Mouse (Mus musculus) skeletal muscle tissue, adult 2 months (tissue): ENCODE measurements at regions not wholly inside any gene's neighbourhood (a gene's known extent, or its start where the extent isn't known, plus 50 kb on each side); places are given as distances from the start of the nearest gene placed in this dataset.

Source experiments
- DNase-seq: peaks from one replicate; pipeline ENCODE4 v3.0.0-alpha.2; 2012; ENCODE audit warnings: low read depth, low spot score

GRCm38 (mm10) chr2:168338382-168338781 lies 56.8 kb upstream of the Kcng1 start:
- no peak for DNase-seq

- peak; percentile 39 for DNase-seq
Measured at GRCm38 (mm10) chr2:168337611-168338010, 56.1 kb upstream of the Kcng1 start.

- DNase-seq, result no peak
Measured at GRCm38 (mm10) chr2:168335739-168336385, 54.3 kb upstream of the Kcng1 start.

- DNase-seq, result no peak
Measured at GRCm38 (mm10) chr2:168334241-168334588, 52.7 kb upstream of the Kcng1 start.

GRCm38 (mm10) chr2:168333552-168334240 lies 52.2 kb upstream of the Kcng1 start:
- no peak for DNase-seq

- DNase-seq, result no peak
Measured at GRCm38 (mm10) chr2:168332972-168333371, 51.4 kb upstream of the Kcng1 start.
